Mouse (Mus musculus): ENCODE data around the gene Susd3. TPM values are rescaled to one million over a fixed set of nuclear protein-coding genes. Genes with fewer than 3 reads are reported as not detected.

The Susd3 gene
- polyA plus RNA-seq, 1 experiment = 3.2 TPM

DNA sequence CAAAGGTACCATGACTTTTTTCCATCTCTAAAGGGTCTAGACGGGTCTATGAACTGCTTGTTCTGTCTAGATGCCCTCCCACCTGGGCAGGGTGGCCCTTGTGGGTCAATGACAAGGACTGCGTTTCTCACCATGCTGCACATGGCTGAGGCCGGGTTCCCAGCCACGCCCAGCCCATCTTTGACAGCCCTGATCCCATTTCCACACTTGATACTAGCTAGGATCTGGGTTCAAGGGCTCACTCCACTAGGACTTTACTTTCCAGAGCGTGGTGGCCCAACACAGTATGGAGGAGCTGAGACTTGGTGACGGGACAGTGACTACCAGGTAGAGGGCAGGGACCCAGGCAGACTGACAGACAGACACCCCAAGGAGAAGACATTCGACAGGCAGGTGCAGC lies 46.0 kb downstream of the Susd3 start:
- Histone ChIP-seq H3K4me1 (ENCODE audit: control insufficient read depth, insufficient read depth, low read length) (no peaks in the 10 kb centered on the region), H3K27ac (ENCODE audit: insufficient read depth, low read length) (no peak overlapping the region), H3K4me3 (ENCODE audit: insufficient read depth, low read length) (no peak overlapping the region)
- no peak for TF ChIP-seq POLR2A (IDR thresholded peaks at IDR 0.05; ENCODE audit: extremely low read depth, insufficient read depth, low read length)
- no peak for TF ChIP-seq CTCF (IDR thresholded peaks at IDR 0.05; ENCODE audit: extremely low read depth, insufficient read depth, low read length)

DNA sequence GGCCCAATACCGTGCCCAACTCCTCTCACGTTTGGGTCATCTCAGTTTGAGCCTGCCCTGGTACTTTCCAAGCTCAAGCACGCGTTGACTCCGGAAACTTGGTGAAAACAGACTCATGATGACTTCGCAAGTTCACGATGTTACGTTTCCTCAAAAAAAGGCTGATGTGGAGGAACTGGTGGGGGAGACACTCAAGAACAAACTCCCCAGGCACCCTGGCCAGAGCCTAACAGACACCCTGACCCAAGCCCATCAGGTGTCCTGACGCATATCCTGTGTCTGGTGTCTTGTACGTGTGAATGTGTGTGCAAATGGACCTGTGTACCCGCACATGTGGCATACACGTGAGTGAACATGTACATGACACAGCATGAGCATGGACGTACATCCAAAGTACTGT lies 47.8 kb downstream of the Susd3 start:
- Histone ChIP-seq H3K4me1 (ENCODE audit: control insufficient read depth, insufficient read depth, low read length) (no peaks in the 10 kb centered on the region), H3K27ac (ENCODE audit: insufficient read depth, low read length) (no peak overlapping the region), H3K4me3 (ENCODE audit: insufficient read depth, low read length) (no peak overlapping the region)
- TF ChIP-seq CTCF (IDR thresholded peaks at IDR 0.05; ENCODE audit: extremely low read depth, insufficient read depth, low read length) = no peak
- no peak for TF ChIP-seq POLR2A (IDR thresholded peaks at IDR 0.05; ENCODE audit: extremely low read depth, insufficient read depth, low read length)

DNA sequence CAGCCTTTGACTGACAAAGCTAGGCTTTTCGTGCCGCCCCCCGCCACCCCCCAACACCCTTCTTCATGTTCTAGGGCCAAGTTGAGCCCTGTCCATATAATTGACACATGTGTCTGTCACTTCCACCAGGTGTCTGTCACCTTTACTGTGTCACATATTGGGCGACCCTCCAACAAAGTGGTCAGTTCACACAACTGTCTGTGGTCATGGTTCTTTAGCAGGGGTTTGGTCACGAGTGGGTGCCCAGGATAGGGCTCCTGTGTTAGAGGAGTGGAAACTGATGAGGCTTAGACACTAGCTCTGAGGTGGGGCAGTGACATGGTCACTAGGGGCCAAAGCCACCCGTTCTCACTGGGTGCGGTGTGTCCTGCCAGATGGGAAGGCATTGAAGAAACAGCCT lies 48.6 kb downstream of the Susd3 start:
- Histone ChIP-seq H3K27ac (ENCODE audit: insufficient read depth, low read length) (no peak overlapping the region), H3K4me1 (ENCODE audit: control insufficient read depth, insufficient read depth, low read length) (no peaks in the 10 kb centered on the region), H3K4me3 (ENCODE audit: insufficient read depth, low read length) (no peak overlapping the region)
- no peak for TF ChIP-seq CTCF (IDR thresholded peaks at IDR 0.05; ENCODE audit: extremely low read depth, insufficient read depth, low read length)

DNA sequence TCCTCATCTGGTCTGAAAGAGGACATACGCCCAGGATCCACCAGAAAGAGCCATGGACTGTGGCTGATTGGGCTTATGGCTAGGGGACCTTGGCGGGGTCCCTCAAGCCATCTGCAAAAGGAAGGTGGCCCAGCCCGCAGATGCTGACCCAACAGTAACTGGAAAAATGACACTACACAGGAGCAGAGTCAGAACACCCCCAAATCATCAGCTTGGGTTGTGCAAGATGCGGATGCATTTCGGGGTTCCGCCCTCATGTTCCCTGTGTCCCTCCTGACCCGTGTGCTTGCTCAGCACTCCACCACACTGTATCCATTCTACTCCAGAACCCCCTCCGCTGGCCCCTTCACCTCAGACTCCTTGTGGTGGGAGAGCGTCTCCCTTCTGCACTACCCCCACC lies 49.8 kb downstream of the Susd3 start:
- no peak for TF ChIP-seq CTCF (IDR thresholded peaks at IDR 0.05; ENCODE audit: extremely low read depth, insufficient read depth, low read length)
- no peak for TF ChIP-seq POLR2A (IDR thresholded peaks at IDR 0.05; ENCODE audit: extremely low read depth, insufficient read depth, low read length)
- Histone ChIP-seq H3K27ac (ENCODE audit: insufficient read depth, low read length) (no peak overlapping the region), H3K4me1 (ENCODE audit: control insufficient read depth, insufficient read depth, low read length) (no peaks in the 10 kb centered on the region), H3K4me3 (ENCODE audit: insufficient read depth, low read length) (no peak overlapping the region)

DNA sequence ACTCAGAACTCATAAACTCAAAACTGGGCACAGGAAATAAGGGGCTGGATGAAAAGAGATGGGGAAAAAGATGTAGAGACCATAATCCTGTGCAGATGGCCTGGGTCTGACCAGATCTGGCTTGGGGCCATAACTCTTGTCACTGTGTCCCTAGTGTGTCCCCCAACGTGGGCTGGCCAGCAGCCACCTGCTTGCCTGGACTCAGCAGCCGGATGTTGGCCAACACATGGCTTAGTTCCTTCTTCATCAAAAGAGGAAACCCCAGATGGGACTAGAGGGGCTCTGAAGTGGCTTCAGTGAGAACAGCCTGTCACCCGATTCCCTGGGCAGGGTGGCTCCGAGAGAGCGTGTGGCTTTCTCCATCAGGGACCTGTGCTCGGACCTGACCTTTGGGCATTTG lies 51.7 kb downstream of the Susd3 start:
- Histone ChIP-seq H3K27ac (ENCODE audit: insufficient read depth, low read length) (no peak overlapping the region), H3K4me3 (ENCODE audit: insufficient read depth, low read length) (no peak overlapping the region), H3K4me1 (ENCODE audit: control insufficient read depth, insufficient read depth, low read length) (no peaks in the 10 kb centered on the region)
- TF ChIP-seq POLR2A (IDR thresholded peaks at IDR 0.05; ENCODE audit: extremely low read depth, insufficient read depth, low read length) = no peak
- TF ChIP-seq CTCF (IDR thresholded peaks at IDR 0.05; ENCODE audit: extremely low read depth, insufficient read depth, low read length) = no peak

DNA sequence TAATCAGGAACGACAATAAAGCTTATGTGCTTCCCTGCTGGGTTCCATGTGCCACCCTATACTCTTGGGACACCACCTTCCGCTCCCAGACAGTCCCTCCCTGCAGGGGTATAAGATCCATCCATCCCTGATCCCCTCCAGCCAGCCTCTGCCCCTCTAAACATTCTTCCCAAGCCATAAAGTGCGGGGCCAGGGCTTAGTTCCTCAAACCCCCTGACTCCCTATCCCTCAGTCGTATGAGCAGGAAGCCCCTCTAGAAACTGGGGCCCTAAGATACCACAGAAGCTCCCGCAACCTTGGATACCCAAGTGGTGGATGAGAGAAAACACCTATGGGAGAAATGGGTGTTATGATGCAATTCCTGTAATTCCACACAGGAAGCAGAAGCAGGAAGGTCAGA lies 52.3 kb downstream of the Susd3 start:
- no peak overlapping the region for H3K4me3 ChIP-seq (ENCODE audit: insufficient read depth, low read length)
- no peaks in the 10 kb centered on the region for H3K4me1 ChIP-seq (ENCODE audit: control insufficient read depth, insufficient read depth, low read length)
- no peak overlapping the region for H3K27ac ChIP-seq (ENCODE audit: insufficient read depth, low read length)
- no peak for TF ChIP-seq CTCF (IDR thresholded peaks at IDR 0.05; ENCODE audit: extremely low read depth, insufficient read depth, low read length)
- TF ChIP-seq POLR2A (IDR thresholded peaks at IDR 0.05; ENCODE audit: extremely low read depth, insufficient read depth, low read length) = no peak

DNA sequence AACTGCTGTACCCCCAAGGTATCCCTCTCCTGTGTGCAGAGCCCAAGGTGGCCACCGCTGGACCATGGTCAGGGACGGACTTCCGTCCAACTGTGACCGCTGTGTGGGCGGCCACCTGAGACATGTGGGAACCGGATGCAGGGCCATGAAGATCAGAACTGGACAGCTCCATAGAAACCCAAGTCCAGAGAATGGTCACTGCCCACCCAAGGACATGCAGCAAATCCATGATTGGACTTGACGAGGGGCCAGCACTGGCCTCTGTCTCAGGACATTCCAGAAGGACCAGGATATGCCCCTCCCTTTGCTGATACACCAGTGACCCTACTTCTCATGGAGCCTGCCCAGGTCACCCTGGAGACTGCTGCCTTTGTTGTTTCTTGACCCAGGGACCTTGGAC lies 52.9 kb downstream of the Susd3 start:
- Histone ChIP-seq H3K27ac (ENCODE audit: insufficient read depth, low read length) (no peak overlapping the region), H3K4me1 (ENCODE audit: control insufficient read depth, insufficient read depth, low read length) (no peaks in the 10 kb centered on the region), H3K4me3 (ENCODE audit: insufficient read depth, low read length) (no peak overlapping the region)
- TF ChIP-seq POLR2A (IDR thresholded peaks at IDR 0.05; ENCODE audit: extremely low read depth, insufficient read depth, low read length) (no peak), CTCF (IDR thresholded peaks at IDR 0.05; ENCODE audit: extremely low read depth, insufficient read depth, low read length) (no peak)

DNA sequence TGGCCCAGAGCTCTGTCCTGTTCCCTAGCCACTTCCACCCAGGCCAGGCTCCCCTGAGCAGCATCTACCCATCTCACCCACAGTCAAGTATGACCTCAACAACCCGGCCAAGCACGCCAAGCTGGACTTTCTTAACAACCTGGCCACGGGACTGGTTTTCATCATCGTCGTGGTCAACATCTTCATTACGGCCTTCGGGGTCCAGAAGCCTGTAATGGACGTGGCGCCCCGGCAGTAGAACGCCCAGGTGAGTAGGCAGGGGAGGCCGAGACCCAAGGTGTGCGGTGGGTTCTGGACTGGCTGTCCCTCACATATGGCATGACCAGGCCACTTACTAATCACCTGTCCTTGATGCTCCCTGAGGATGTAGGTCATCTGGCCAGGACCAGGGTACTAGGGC lies 53.7 kb downstream of the Susd3 start:
- Histone ChIP-seq H3K4me3 (ENCODE audit: insufficient read depth, low read length) (no peak overlapping the region), H3K4me1 (ENCODE audit: control insufficient read depth, insufficient read depth, low read length) (no peaks in the 10 kb centered on the region), H3K27ac (ENCODE audit: insufficient read depth, low read length) (no peak overlapping the region)
- no peak for TF ChIP-seq CTCF (IDR thresholded peaks at IDR 0.05; ENCODE audit: extremely low read depth, insufficient read depth, low read length)
- no peak for TF ChIP-seq POLR2A (IDR thresholded peaks at IDR 0.05; ENCODE audit: extremely low read depth, insufficient read depth, low read length)

DNA sequence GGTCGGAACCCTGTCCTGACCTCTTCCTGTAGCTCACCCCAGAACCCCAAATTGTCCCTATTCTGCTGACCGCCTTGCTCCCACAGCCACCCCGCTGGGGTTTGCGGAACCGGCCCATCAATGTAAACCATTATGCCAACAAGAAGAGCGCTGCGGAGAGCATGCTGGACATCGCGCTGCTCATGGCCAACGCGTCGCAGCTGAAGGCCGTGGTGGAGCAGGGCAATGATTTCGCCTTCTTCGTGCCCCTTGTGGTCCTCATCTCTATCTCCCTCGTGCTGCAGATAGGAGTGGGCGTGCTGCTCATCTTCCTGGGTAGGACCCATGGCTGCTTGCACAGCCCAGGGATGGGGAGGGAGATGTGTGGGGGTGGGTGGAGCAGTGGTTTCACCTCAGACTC lies 54.9 kb downstream of the Susd3 start:
- Histone ChIP-seq H3K27ac (ENCODE audit: insufficient read depth, low read length) (no peak overlapping the region), H3K4me1 (ENCODE audit: control insufficient read depth, insufficient read depth, low read length) (no peaks in the 10 kb centered on the region), H3K4me3 (ENCODE audit: insufficient read depth, low read length) (no peak overlapping the region)
- TF ChIP-seq POLR2A (IDR thresholded peaks at IDR 0.05; ENCODE audit: extremely low read depth, insufficient read depth, low read length) (no peak), CTCF (IDR thresholded peaks at IDR 0.05; ENCODE audit: extremely low read depth, insufficient read depth, low read length) (no peak)

DNA sequence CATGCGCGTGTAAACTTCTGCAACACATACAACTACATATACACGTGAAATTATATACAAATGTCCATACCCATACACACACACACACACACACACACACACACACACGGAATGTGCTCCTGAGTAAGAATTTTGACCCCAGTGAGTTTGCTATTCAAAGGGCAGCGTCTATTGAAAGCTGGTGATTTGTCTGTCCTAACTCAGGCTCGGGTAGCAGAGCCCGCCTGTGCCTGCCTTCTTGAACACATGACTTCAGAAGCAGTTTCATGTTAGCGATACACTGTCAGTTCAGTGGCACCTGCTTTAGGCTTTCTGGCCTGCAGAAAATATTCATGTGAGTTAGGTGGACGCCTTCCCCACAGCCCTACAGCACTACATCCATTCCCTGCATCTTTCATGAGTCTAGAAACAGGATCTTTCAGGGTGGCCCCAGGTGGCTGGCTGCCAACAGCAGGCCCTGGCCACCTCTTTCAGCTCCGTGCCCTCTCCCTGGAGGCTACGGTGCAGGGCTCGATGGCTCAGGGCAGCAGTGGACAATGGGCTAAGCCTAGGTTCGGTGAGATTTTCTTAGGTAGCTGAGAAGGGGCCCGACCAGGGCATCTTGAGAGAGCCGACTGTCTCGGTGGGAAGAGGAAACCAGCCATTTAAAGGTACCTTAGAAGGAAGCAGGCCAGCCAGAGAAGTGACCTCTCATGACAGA lies 56.2 kb downstream of the Susd3 start:
- Histone ChIP-seq H3K27ac (ENCODE audit: insufficient read depth, low read length) (no peak overlapping the region), H3K4me3 (ENCODE audit: insufficient read depth, low read length) (no peak overlapping the region), H3K4me1 (ENCODE audit: control insufficient read depth, insufficient read depth, low read length) (no peaks in the 10 kb centered on the region)
- no peak for TF ChIP-seq CTCF (IDR thresholded peaks at IDR 0.05; ENCODE audit: extremely low read depth, insufficient read depth, low read length)
- no peak for TF ChIP-seq POLR2A (IDR thresholded peaks at IDR 0.05; ENCODE audit: extremely low read depth, insufficient read depth, low read length)

Data from cortical plate, adult 2 months (tissue).